Mouse (Mus musculus): ENCODE results near the gene Alg1.
"Not testable (repeated sequence)": the region's sequence is repeated elsewhere in the genome, so short reads cannot be mapped to it uniquely, and the experiment has no call there.

DNA sequence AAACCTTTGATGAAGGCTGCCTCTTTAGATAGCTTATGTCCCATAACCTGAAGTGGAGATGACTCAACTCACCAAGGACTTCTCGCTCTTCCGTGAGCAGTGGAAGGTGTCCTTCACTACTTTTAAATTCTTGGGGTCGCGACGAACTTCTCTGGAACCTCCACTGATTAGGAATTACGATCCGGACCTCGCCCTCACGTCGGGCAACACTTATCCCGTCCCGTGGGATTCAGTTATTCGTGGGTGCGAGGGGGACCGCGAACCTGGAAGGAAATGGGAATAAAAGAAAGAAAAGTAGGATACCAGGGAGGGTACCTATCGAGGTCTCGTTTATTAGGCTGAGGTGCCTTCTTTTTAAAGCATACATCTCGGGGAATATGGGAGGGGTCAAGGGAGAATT lies 5.9 kb upstream of the Alg1 start:
- TF ChIP-seq USF1 (IDR thresholded peaks at IDR 0.05; ENCODE audit: low read depth); TCF12 (IDR thresholded peaks at IDR 0.05; ENCODE audit: insufficient read depth, poor library complexity, severe bottlenecking); POLR2AphosphoS2 (IDR thresholded peaks at IDR 0.05; ENCODE audit: insufficient read length, low read depth); MAX (IDR thresholded peaks at IDR 0.05; ENCODE audit: low read depth); SRF (IDR thresholded peaks at IDR 0.05; ENCODE audit: control insufficient read depth, insufficient read length, low read depth); POLR2A (IDR thresholded peaks at IDR 0.05; ENCODE audit: insufficient read length, low read depth); MYOD1 (IDR thresholded peaks at IDR 0.05; ENCODE audit: control insufficient read depth in 1 of 3, insufficient read length in 2 of 3, low read depth in 2 of 3); E2F4 (IDR thresholded peaks at IDR 0.05; ENCODE audit: insufficient read depth); TCF3 (IDR thresholded peaks at IDR 0.05; ENCODE audit: insufficient read length, low read depth); MYOG (IDR thresholded peaks at IDR 0.05; ENCODE audit: control insufficient read depth in 1 of 3, insufficient read depth in 1 of 3, insufficient read length in 2 of 3, low read depth in 2 of 3): not testable (repeated sequence)

All from myocyte (in vitro differentiated cells).